Mouse (Mus musculus): ENCODE measurements around the gene Gm8906.
"Not testable (repeated sequence)": the region's sequence is repeated elsewhere in the genome, so short reads cannot be mapped to it uniquely, and the experiment has no call there.

Gm8906 gene

GRCm38 (mm10) chr5:11502385-11502784 is at the start of gene Gm8906:
Gene Gm8906, plus strand, starts transcription at chr5:11502685.
- not testable (repeated sequence) for DNase-seq (ENCODE audit: low spot score in 2 of 2)

Data from right cerebral cortex, postnatal 36 days (tissue).